Mouse (Mus musculus): ENCODE measurements around the gene Mum1. TPM values are rescaled to one million over a fixed set of nuclear protein-coding genes. Genes with fewer than 3 reads are reported as not detected.
A peak's percentile ranks its signal among the peaks of the same experiment; 100 is the strongest.

Gene Mum1
- total RNA-seq (2014; rRNA removed) (41.5 and 49.3 TPM in 2 replicates), polyA plus RNA-seq (2015; fragmentation: Nextera tagmentation; extraction: Ambion mirVana) (45.8 and 45.9 TPM in 2 replicates)

- ATAC-seq (peak; percentile 98), DNase-seq (ENCODE audit: low spot score) (peak; percentile 97)
- H3K36me3 ChIP-seq (ENCODE audit: insufficient read depth, low read length), result peaks cover 3% of the 10 kb centered on the region
- peak within 1 kb of the TSS; percentile 73 for H3K4me3 ChIP-seq (ENCODE audit: low read length)
- no peaks in the 10 kb centered on the region for H3K27me3 ChIP-seq (ENCODE audit: insufficient read depth, low read length)
- no peaks in the 10 kb centered on the region for H3K9me3 ChIP-seq (ENCODE audit: low read length)
- peaks cover 18% of the 10 kb centered on the region for H3K4me1 ChIP-seq (ENCODE audit: insufficient read depth, low read length)
- H3K4me2 ChIP-seq (ENCODE audit: low read depth, low read length), result peak within 1 kb of the TSS; percentile 95
- H3K27ac ChIP-seq, result peak within 1 kb of the TSS; percentile 97
- TF ChIP-seq CTCF (IDR thresholded peaks at IDR 0.05; ENCODE audit: low read depth), result peak; percentile 65
- WGBS, result under 1% methylated on average over 38 of the region's 75 CpGs
- H3K9ac ChIP-seq (replicated peaks; ENCODE audit: low read length), result peak within 1 kb of the TSS; percentile 92
These were observed at the start of gene Mum1 for GRCm38 (mm10) chr10:80226416-80227165. Gene Mum1, plus strand, starts transcription at chr10:80226434.

- WGBS, result 52% methylated on average over 7 of the region's 7 CpGs
- Histone ChIP-seq H3K9me3 (ENCODE audit: low read length) (no peaks in the 10 kb centered on the region), H3K4me1 (ENCODE audit: insufficient read depth, low read length) (0 out of 2 replicates have a peak, but pooled peaks cover 7% of the 10 kb centered on the region), H3K27ac (no peak overlapping the region), H3K4me3 (ENCODE audit: low read length) (no peak overlapping the region), H3K27me3 (ENCODE audit: insufficient read depth, low read length) (no peaks in the 10 kb centered on the region), H3K4me2 (ENCODE audit: low read depth, low read length) (no peak overlapping the region), H3K36me3 (ENCODE audit: insufficient read depth, low read length) (no peaks in the 10 kb centered on the region), H3K9ac (replicated peaks; ENCODE audit: low read length) (no peak overlapping the region)
- no peak for TF ChIP-seq CTCF (IDR thresholded peaks at IDR 0.05; ENCODE audit: low read depth)
- DNase-seq (ENCODE audit: low spot score) (no peak), ATAC-seq (no peak)
These were observed 48.6 kb upstream of the Mum1 start for GRCm38 (mm10) chr10:80177441-80178279.

- no peak for TF ChIP-seq CTCF (IDR thresholded peaks at IDR 0.05; ENCODE audit: low read depth)
- peak; percentile 78 for DNase-seq (ENCODE audit: low spot score)
- no peaks in the 10 kb centered on the region for H3K27me3 ChIP-seq (ENCODE audit: insufficient read depth, low read length)
These were observed 46.9 kb upstream of the Mum1 start, which contains the start of gene Efna2 for GRCm38 (mm10) chr10:80179068-80180051. Gene Efna2, plus strand, starts transcription at chr10:80179482.

GRCm38 (mm10) chr10:80180288-80180687 is 45.9 kb upstream of the Mum1 start:
- H3K9me3 ChIP-seq (ENCODE audit: low read length), result no peaks in the 10 kb centered on the region
- peak overlapping the region; percentile 69 for H3K4me3 ChIP-seq (ENCODE audit: low read length)
- H3K27ac ChIP-seq, result no peak overlapping the region
- 32% methylated on average over 6 of the region's 6 CpGs for WGBS
- H3K27me3 ChIP-seq (ENCODE audit: insufficient read depth, low read length), result no peaks in the 10 kb centered on the region
- no peaks in the 10 kb centered on the region for H3K36me3 ChIP-seq (ENCODE audit: insufficient read depth, low read length)
- H3K4me2 ChIP-seq (ENCODE audit: low read depth, low read length), result peak overlapping the region; percentile 85
- H3K9ac ChIP-seq (replicated peaks; ENCODE audit: low read length), result peak overlapping the region; percentile 85
- no peak for ATAC-seq
- TF ChIP-seq CTCF (IDR thresholded peaks at IDR 0.05; ENCODE audit: low read depth), result no peak
- 0 out of 2 replicates have a peak, but pooled peaks cover 7% of the 10 kb centered on the region for H3K4me1 ChIP-seq (ENCODE audit: insufficient read depth, low read length)
- no peak for DNase-seq (ENCODE audit: low spot score)

More at GRCm38 (mm10) chr10:80179068-80180051, 46.9 kb upstream of the Mum1 start, which contains the start of gene Efna2:
- no peaks in the 10 kb centered on the region for H3K9me3 ChIP-seq (ENCODE audit: low read length)
- ATAC-seq, result peak; percentile 58
- H3K4me2 ChIP-seq (ENCODE audit: low read depth, low read length), result peak within 1 kb of the TSS; percentile 85
- 3% methylated on average over 50 of the region's 106 CpGs for WGBS
- 0 out of 2 replicates have a peak, but pooled peaks cover 7% of the 10 kb centered on the region for H3K4me1 ChIP-seq (ENCODE audit: insufficient read depth, low read length)
- H3K27ac ChIP-seq, result peak within 1 kb of the TSS; percentile 58
- H3K4me3 ChIP-seq (ENCODE audit: low read length), result peak within 1 kb of the TSS; percentile 69
- no peaks in the 10 kb centered on the region for H3K36me3 ChIP-seq (ENCODE audit: insufficient read depth, low read length)
- H3K9ac ChIP-seq (replicated peaks; ENCODE audit: low read length), result peak within 1 kb of the TSS; percentile 85

- H3K4me3 ChIP-seq (ENCODE audit: low read length), result peak overlapping the region; percentile 69; the same call in 1 of the 2 replicates
- no peaks in the 10 kb centered on the region for H3K9me3 ChIP-seq (ENCODE audit: low read length)
- no peak for ATAC-seq
- H3K27me3 ChIP-seq (ENCODE audit: insufficient read depth, low read length), result no peaks in the 10 kb centered on the region
- H3K36me3 ChIP-seq (ENCODE audit: insufficient read depth, low read length), result no peaks in the 10 kb centered on the region
- H3K9ac ChIP-seq (replicated peaks; ENCODE audit: low read length), result 0 out of 2 replicates have a peak overlapping the region, but pooled peaks have one; percentile 85
- peak overlapping the region; percentile 85 for H3K4me2 ChIP-seq (ENCODE audit: low read depth, low read length)
- no peak for DNase-seq (ENCODE audit: low spot score)
- WGBS, result 32% methylated on average over 5 of the region's 5 CpGs
- no peak overlapping the region for H3K27ac ChIP-seq
- no peak for TF ChIP-seq CTCF (IDR thresholded peaks at IDR 0.05; ENCODE audit: low read depth)
- 0 out of 2 replicates have a peak, but pooled peaks cover 7% of the 10 kb centered on the region for H3K4me1 ChIP-seq (ENCODE audit: insufficient read depth, low read length)
These were observed 45.4 kb upstream of the Mum1 start for GRCm38 (mm10) chr10:80180823-80181222.

Data from hindbrain, postnatal 0 days (tissue).